Mouse (Mus musculus) testis, adult 2 months (tissue): Measurements from ENCODE around the gene Cux2.

Experiments
- CTCF ChIP-seq: fragments of 200-500 bp; IDR thresholded peaks from 2 replicates; pipeline ENCODE4 v1.5.1; 2012; ENCODE audit warnings: low read depth, mild to moderate bottlenecking, inconsistent platforms, low read length, moderate library complexity; ENCODE audit not compliant: control insufficient read depth, insufficient read depth, insufficient replicate concordance
- POLR2A ChIP-seq: fragments of 200-500 bp; IDR thresholded peaks from 2 replicates; pipeline ENCODE4 v1.6.1; 2012; ENCODE audit warnings: low read depth, mild to moderate bottlenecking, inconsistent platforms, low read length, moderate library complexity; ENCODE audit not compliant: control insufficient read depth

DNA sequence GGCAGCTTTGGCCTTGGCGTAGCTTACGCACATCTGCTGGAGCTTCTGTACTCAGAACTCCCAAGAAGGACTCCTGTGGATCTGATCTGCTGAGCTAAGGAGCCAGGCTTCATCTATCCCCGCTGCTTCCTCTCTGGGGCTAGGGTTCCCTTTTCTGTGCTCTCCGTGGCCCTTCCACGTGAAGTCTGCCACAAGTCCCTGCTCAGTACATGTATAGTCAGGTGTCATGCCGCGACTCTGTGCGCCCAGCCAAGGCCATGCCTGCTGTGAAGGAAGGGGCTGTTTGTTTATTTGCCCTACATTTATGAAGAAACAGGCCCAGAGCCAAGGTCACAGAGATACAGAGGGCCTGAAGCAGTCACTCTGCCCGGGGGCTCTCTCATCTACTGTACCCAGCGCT is 207.9 kb downstream of the Cux2 start:
- TF ChIP-seq POLR2A (no peak), CTCF (no peak)
